Mouse (Mus musculus) neural tube, embryonic 13.5 days (tissue): Measurements from ENCODE around the gene Smarcc2. TPM values are rescaled to one million over a fixed set of nuclear protein-coding genes. Genes with fewer than 3 reads are reported as not detected.

Source experiments
- ATAC-seq: fragments of 200-750 bp; cut with Nextera tagmentation; 2 replicates; pipeline ENCODE4 v1.8.0; 2017; ENCODE audit warnings: low read depth, mild to moderate bottlenecking, moderate TSS enrichment, moderate library complexity
- H3K27ac ChIP-seq: fragments of 300-500 bp; sonication (generic); replicated peaks from 2 replicates; pipeline ENCODE4 v1.5.1; 2015; ENCODE audit warnings: moderate library complexity, mild to moderate bottlenecking, inconsistent platforms
- H3K27me3 ChIP-seq: fragments of 300-500 bp; sonication (generic); 2 replicates; pipeline ENCODE4 v1.6.1; 2015; ENCODE audit warnings: mild to moderate bottlenecking, inconsistent platforms
- H3K36me3 ChIP-seq: fragments of 300-500 bp; sonication (generic); 2 replicates; pipeline ENCODE4 v1.6.1; 2015; ENCODE audit warnings: mild to moderate bottlenecking, inconsistent platforms
- H3K4me1 ChIP-seq: fragments of 300-500 bp; sonication (generic); replicated peaks from 2 replicates; pipeline ENCODE4 v1.6.1; 2015; ENCODE audit warnings: inconsistent platforms
- H3K4me2 ChIP-seq: fragments of 300-500 bp; sonication (generic); 2 replicates; pipeline ENCODE4 v1.6.1; 2015; ENCODE audit warnings: inconsistent platforms, mild to moderate bottlenecking, moderate library complexity
- H3K4me3 ChIP-seq: fragments of 300-500 bp; sonication (generic); 2 replicates; pipeline ENCODE4 v1.5.1; 2015; ENCODE audit warnings: mild to moderate bottlenecking, inconsistent platforms
- H3K9ac ChIP-seq: fragments of 300-500 bp; sonication (generic); 2 replicates; pipeline ENCODE4 v1.6.1; 2015; ENCODE audit warnings: moderate library complexity, mild to moderate bottlenecking, inconsistent platforms
- H3K9me3 ChIP-seq: fragments of 300-500 bp; sonication (generic); 2 replicates; pipeline ENCODE4 v1.6.1; 2016; ENCODE audit warnings: inconsistent platforms
- WGBS: fragments of 180-500 bp; shearing (Covaris S2); methylation state at CpG from one replicate; pipeline ENCODE4 v1.1.7; 2015; 5-methylcytosine and 5-hydroxymethylcytosine counted together
- microRNA-seq: library from miRNA; unstranded; fragments of <30 nt; microRNA quantifications from one replicate; pipeline ENCODE4, GENCODE M21; 2016
- polyA plus RNA-seq: library from polyadenylated mRNA; unstranded; fragments of >200 nt; fragmentation: Nextera tagmentation; extraction: Ambion mirVana; gene quantifications from 2 replicates; pipeline ENCODE4 v1.2.1, GENCODE M21; 2015

Smarcc2 gene
- polyA plus RNA-seq, 1 experiment from 2014 or later = 176 TPM

GRCm38 (mm10) chr10:128524732-128525662, 65.9 kb downstream of the Smarcc2 start:
- WGBS = under 1% methylated on average over 58 of the region's 58 CpGs
- Histone ChIP-seq H3K36me3 (peaks cover 12% of the 10 kb centered on the region), H3K4me2 (peak overlapping the region; percentile 99), H3K27me3 (peaks cover 9% of the 10 kb centered on the region), H3K4me3 (peak overlapping the region; percentile 76), H3K27ac (peak overlapping the region; percentile 80), H3K9ac (peak overlapping the region; percentile 81), H3K4me1 (peaks cover 19% of the 10 kb centered on the region), H3K9me3 (no peaks in the 10 kb centered on the region)
- peak; percentile 64 for ATAC-seq

- H3K27ac ChIP-seq = peak within 1 kb of the TSS; percentile 80
- peak within 1 kb of the TSS; percentile 81 for H3K9ac ChIP-seq
- H3K27me3 ChIP-seq = peaks cover 9% of the 10 kb centered on the region
- H3K36me3 ChIP-seq = 0 out of 2 replicates have a peak, but pooled peaks cover 4% of the 10 kb centered on the region
- peak; percentile 94 for ATAC-seq
- peaks cover 19% of the 10 kb centered on the region for H3K4me1 ChIP-seq
- under 1% methylated on average over 37 of the region's 37 CpGs for WGBS
- no peaks in the 10 kb centered on the region for H3K9me3 ChIP-seq
- H3K4me2 ChIP-seq = peak within 1 kb of the TSS; percentile 99
- peak within 1 kb of the TSS; percentile 76 for H3K4me3 ChIP-seq
Observed at GRCm38 (mm10) chr10:128525671-128526308, 66.7 kb downstream of the Smarcc2 start, which contains the start of gene Esyt1. Esyt1 (minus strand) TSS chr10:128525871.

GRCm38 (mm10) chr10:128526366-128527356, 67.6 kb downstream of the Smarcc2 start:
- 29% methylated on average over 28 of the region's 28 CpGs for WGBS

GRCm38 (mm10) chr10:128535206-128535605, 76.2 kb downstream of the Smarcc2 start:
- Histone ChIP-seq H3K27ac (no peak overlapping the region), H3K9me3 (no peaks in the 10 kb centered on the region), H3K9ac (no peak overlapping the region), H3K27me3 (no peaks in the 10 kb centered on the region), H3K4me3 (no peak overlapping the region), H3K36me3 (no peaks in the 10 kb centered on the region), H3K4me2 (no peak overlapping the region), H3K4me1 (0 out of 2 replicates have a peak, but pooled peaks cover 5% of the 10 kb centered on the region)
- no peak for ATAC-seq
- WGBS = 86% methylated on average over 2 of the region's 2 CpGs

More at GRCm38 (mm10) chr10:128526366-128527356, 67.6 kb downstream of the Smarcc2 start:
- H3K4me2 ChIP-seq = peak overlapping the region; percentile 99
- no peak overlapping the region for H3K27ac ChIP-seq
- H3K9ac ChIP-seq = peak overlapping the region; percentile 81
- H3K36me3 ChIP-seq = no peaks in the 10 kb centered on the region
- H3K4me1 ChIP-seq = peaks cover 19% of the 10 kb centered on the region
- H3K27me3 ChIP-seq = peaks cover 9% of the 10 kb centered on the region
- H3K9me3 ChIP-seq = no peaks in the 10 kb centered on the region
- 0 out of 2 replicates have a peak, but pooled peaks have one; percentile 23 for ATAC-seq
- H3K4me3 ChIP-seq = peak overlapping the region; percentile 76

- Histone ChIP-seq H3K9ac (peak overlapping the region; percentile 50), H3K4me3 (peak overlapping the region; percentile 15; the same call in 1 of the 2 replicates), H3K4me1 (0 out of 2 replicates have a peak, but pooled peaks cover 5% of the 10 kb centered on the region), H3K4me2 (peak overlapping the region; percentile 46), H3K27ac (no peak overlapping the region), H3K27me3 (no peaks in the 10 kb centered on the region), H3K36me3 (no peaks in the 10 kb centered on the region), H3K9me3 (no peaks in the 10 kb centered on the region)
- no peak for ATAC-seq
- 77% methylated on average over 4 of the region's 4 CpGs for WGBS
Observed at GRCm38 (mm10) chr10:128535624-128536265, 76.7 kb downstream of the Smarcc2 start.

GRCm38 (mm10) chr10:128536266-128536940, 77.4 kb downstream of the Smarcc2 start:
- Histone ChIP-seq H3K27me3 (no peaks in the 10 kb centered on the region), H3K27ac (no peak overlapping the region), H3K4me2 (peak overlapping the region; percentile 46), H3K9ac (peak overlapping the region; percentile 50), H3K4me1 (0 out of 2 replicates have a peak, but pooled peaks cover 5% of the 10 kb centered on the region), H3K9me3 (no peaks in the 10 kb centered on the region), H3K4me3 (peak overlapping the region; percentile 15; the same call in 1 of the 2 replicates), H3K36me3 (peaks cover 5% of the 10 kb centered on the region)
- peak; percentile 92 for ATAC-seq
- 19% methylated on average over 18 of the region's 18 CpGs for WGBS

GRCm38 (mm10) chr10:128538340-128538870, 79.4 kb downstream of the Smarcc2 start:
- no peaks in the 10 kb centered on the region for H3K27me3 ChIP-seq
- WGBS = 88% methylated on average over 1 of the region's 1 CpGs
- no peak overlapping the region for H3K27ac ChIP-seq
- peaks cover 23% of the 10 kb centered on the region for H3K36me3 ChIP-seq
- H3K9me3 ChIP-seq = no peaks in the 10 kb centered on the region
- no peak overlapping the region for H3K4me2 ChIP-seq
- H3K9ac ChIP-seq = no peak overlapping the region
- H3K4me1 ChIP-seq = peaks cover 10% of the 10 kb centered on the region; the same call in 1 of the 2 replicates
- ATAC-seq = no peak
- H3K4me3 ChIP-seq = no peak overlapping the region

Small RNA genes lying within 50 kb of the gene (microRNA-seq; reads per million reads assigned to microRNA genes)
- gene Mir6916 (not detected), gene Mir8105 (0.44 reads per million)

Other genes starting within 250 kb of the Smarcc2 start
- 21.3 and 21.5 TPM in 2 replicates for gene Spryd4, start 247.4 kb upstream of the Smarcc2 start, polyA plus RNA-seq
- not detected in 2 replicates for gene Mip, start 233.4 kb upstream of the Smarcc2 start, polyA plus RNA-seq
- gene Timeless, start 227.2 kb upstream of the Smarcc2 start, polyA plus RNA-seq = 24.0 and 31.2 TPM in 2 replicates
- gene Apon, start 205.2 kb upstream of the Smarcc2 start, polyA plus RNA-seq = 0.17 and 0.32 TPM in 2 replicates
- gene Apof, start 190.6 kb upstream of the Smarcc2 start, polyA plus RNA-seq = not detected in 2 replicates
- gene Stat2, start 188.7 kb upstream of the Smarcc2 start, polyA plus RNA-seq = 22.6 and 23.7 TPM in 2 replicates
- 0.25 and 0.38 TPM in 2 replicates for gene Il23a, start 160.5 kb upstream of the Smarcc2 start, polyA plus RNA-seq
- gene Pan2, start 155.9 kb upstream of the Smarcc2 start, polyA plus RNA-seq = 22.2 and 24.3 TPM in 2 replicates
- 221 and 241 TPM in 2 replicates for gene Cnpy2, start 136.8 kb upstream of the Smarcc2 start, polyA plus RNA-seq
- 228 and 239 TPM in 2 replicates for gene Cs, start 121.5 kb upstream of the Smarcc2 start, polyA plus RNA-seq
- 34.9 and 41.0 TPM in 2 replicates for gene Coq10a, start 90.3 kb upstream of the Smarcc2 start, polyA plus RNA-seq
- 9.5 and 12.1 TPM in 2 replicates for gene Ankrd52, start 82.1 kb upstream of the Smarcc2 start, polyA plus RNA-seq
- gene Slc39a5, start 58.0 kb upstream of the Smarcc2 start, polyA plus RNA-seq = not detected in 2 replicates
- gene Nabp2, start 47.8 kb upstream of the Smarcc2 start, polyA plus RNA-seq = 124 and 129 TPM in 2 replicates
- gene Rnf41, start 47.6 kb upstream of the Smarcc2 start, polyA plus RNA-seq = 73.4 and 74.3 TPM in 2 replicates
- gene Myl6, start 34.9 kb downstream of the Smarcc2 start, polyA plus RNA-seq = 1,017 and 1,105 TPM in 2 replicates
- 4.1 and 5.0 TPM in 2 replicates for gene Myl6b, start 39.4 kb downstream of the Smarcc2 start, polyA plus RNA-seq
- 31.5 and 35.1 TPM in 2 replicates for gene Esyt1, start 66.6 kb downstream of the Smarcc2 start, polyA plus RNA-seq
- 19.4 and 19.9 TPM in 2 replicates for gene Zc3h10, start 88.5 kb downstream of the Smarcc2 start, polyA plus RNA-seq
- 2,522 and 2,730 TPM in 2 replicates for gene Rpl41, start 90.1 kb downstream of the Smarcc2 start, polyA plus RNA-seq
- gene Pa2g4, start 106.7 kb downstream of the Smarcc2 start, polyA plus RNA-seq = 124 and 136 TPM in 2 replicates
- 9.5 and 9.9 TPM in 2 replicates for gene Erbb3, start 130.4 kb downstream of the Smarcc2 start, polyA plus RNA-seq
- 407 and 470 TPM in 2 replicates for gene Rps26, start 167.5 kb downstream of the Smarcc2 start, polyA plus RNA-seq
- 12.1 and 13.2 TPM in 2 replicates for gene Ikzf4, start 186.7 kb downstream of the Smarcc2 start, polyA plus RNA-seq
- gene Suox, start 214.8 kb downstream of the Smarcc2 start, polyA plus RNA-seq = 17.3 and 17.5 TPM in 2 replicates
- gene Rab5b, start 237.0 kb downstream of the Smarcc2 start, polyA plus RNA-seq = 103 and 104 TPM in 2 replicates
- 0.50 and 1.0 TPM in 2 replicates for gene Pmel, start 244.9 kb downstream of the Smarcc2 start, polyA plus RNA-seq
- gene Cdk2, start 245.8 kb downstream of the Smarcc2 start, polyA plus RNA-seq = 23.3 and 29.1 TPM in 2 replicates